Mouse (Mus musculus) cerebellum, adult 18-20 months (tissue): ENCODE data around the gene Lrrc28.

Source experiments
- DNase-seq, 2 experiments: peaks; one replicate each; pipeline ENCODE4 v3.0.0; 2021

Gene Lrrc28

GRCm38 (mm10) chr7:67486417-67486816 is 158.7 kb downstream of the Lrrc28 start:
- DNase-seq: peak in 1 of 2 experiments; percentile 18

GRCm38 (mm10) chr7:67483698-67484097 is 161.4 kb downstream of the Lrrc28 start:
- DNase-seq: no peak

- no peak for DNase-seq
Observed at GRCm38 (mm10) chr7:67479576-67480413, 165.3 kb downstream of the Lrrc28 start.

GRCm38 (mm10) chr7:67479168-67479567 is 165.9 kb downstream of the Lrrc28 start:
- DNase-seq: no peak

GRCm38 (mm10) chr7:67477996-67478395 is 167.1 kb downstream of the Lrrc28 start:
- DNase-seq: no peak

GRCm38 (mm10) chr7:67471295-67471694 is 173.8 kb downstream of the Lrrc28 start:
- no peak for DNase-seq

GRCm38 (mm10) chr7:67468802-67469408 is 176.2 kb downstream of the Lrrc28 start:
- DNase-seq: no peak

- DNase-seq: peak in 1 of 2 experiments; percentile 35
Observed at GRCm38 (mm10) chr7:67468180-67468579, 176.9 kb downstream of the Lrrc28 start.

GRCm38 (mm10) chr7:67466322-67466721 is 178.7 kb downstream of the Lrrc28 start:
- no peak for DNase-seq

- DNase-seq: no peak
Observed at GRCm38 (mm10) chr7:67464633-67465032, 180.4 kb downstream of the Lrrc28 start.

- no peak for DNase-seq
Observed at GRCm38 (mm10) chr7:67463565-67463964, 181.5 kb downstream of the Lrrc28 start.
